Mouse (Mus musculus) embryonic facial prominence, embryonic 12.5 days (tissue): ENCODE data around the gene Fgd5. TPM values are rescaled to one million over a fixed set of nuclear protein-coding genes. Genes with fewer than 3 reads are reported as not detected.
A peak's percentile ranks its signal among the peaks of the same experiment; 100 is the strongest.
"Not testable (repeated sequence)": the region's sequence is repeated elsewhere in the genome, so short reads cannot be mapped to it uniquely, and the experiment has no call there.

Experiments
- ATAC-seq: fragments of 200-750 bp; cut with Nextera tagmentation; 2 replicates; pipeline ENCODE4 v1.8.0; 2017; ENCODE audit not compliant: insufficient number of reproducible peaks, insufficient read depth, low FRiP score, low TSS enrichment
- H3K27ac ChIP-seq: fragments of 300-500 bp; sonication (generic); 2 replicates; pipeline ENCODE4 v1.5.1; 2016; ENCODE audit warnings: mild to moderate bottlenecking
- H3K27me3 ChIP-seq: fragments of 300-500 bp; sonication (generic); 2 replicates; pipeline ENCODE4 v1.6.1; 2016; ENCODE audit warnings: mild to moderate bottlenecking, moderate library complexity
- H3K36me3 ChIP-seq: fragments of 300-500 bp; sonication (generic); 2 replicates; pipeline ENCODE4 v1.6.1; 2016; ENCODE audit warnings: mild to moderate bottlenecking
- H3K4me1 ChIP-seq: fragments of 300-500 bp; sonication (generic); 2 replicates; pipeline ENCODE4 v1.6.1; 2016
- H3K4me2 ChIP-seq: fragments of 300-500 bp; sonication (generic); replicated peaks from 2 replicates; pipeline ENCODE4 v1.6.1; 2016; ENCODE audit warnings: mild to moderate bottlenecking, moderate library complexity
- H3K4me3 ChIP-seq: fragments of 300-500 bp; sonication (generic); 2 replicates; pipeline ENCODE4 v1.5.1; 2016; ENCODE audit warnings: mild to moderate bottlenecking
- H3K9ac ChIP-seq: fragments of 300-500 bp; sonication (generic); 2 replicates; pipeline ENCODE4 v1.6.1; 2016; ENCODE audit warnings: mild to moderate bottlenecking, moderate library complexity
- H3K9me3 ChIP-seq: fragments of 300-500 bp; sonication (generic); 2 replicates; pipeline ENCODE4 v1.6.1; 2016; ENCODE audit warnings: mild to moderate bottlenecking, moderate library complexity
- WGBS: fragments of 180-500 bp; shearing (Covaris S2); methylation state at CpG from one replicate; pipeline ENCODE4 v1.1.7; 2016; 5-methylcytosine and 5-hydroxymethylcytosine counted together
- polyA plus RNA-seq: library from polyadenylated mRNA; unstranded; fragments of >200 nt; fragmentation: Nextera tagmentation; extraction: Ambion mirVana; gene quantifications from 2 replicates; pipeline ENCODE4 v1.2.1, GENCODE M21; 2016

Fgd5 gene
- polyA plus RNA-seq, 1 experiment from 2014 or later, result 10.2 TPM

DNA sequence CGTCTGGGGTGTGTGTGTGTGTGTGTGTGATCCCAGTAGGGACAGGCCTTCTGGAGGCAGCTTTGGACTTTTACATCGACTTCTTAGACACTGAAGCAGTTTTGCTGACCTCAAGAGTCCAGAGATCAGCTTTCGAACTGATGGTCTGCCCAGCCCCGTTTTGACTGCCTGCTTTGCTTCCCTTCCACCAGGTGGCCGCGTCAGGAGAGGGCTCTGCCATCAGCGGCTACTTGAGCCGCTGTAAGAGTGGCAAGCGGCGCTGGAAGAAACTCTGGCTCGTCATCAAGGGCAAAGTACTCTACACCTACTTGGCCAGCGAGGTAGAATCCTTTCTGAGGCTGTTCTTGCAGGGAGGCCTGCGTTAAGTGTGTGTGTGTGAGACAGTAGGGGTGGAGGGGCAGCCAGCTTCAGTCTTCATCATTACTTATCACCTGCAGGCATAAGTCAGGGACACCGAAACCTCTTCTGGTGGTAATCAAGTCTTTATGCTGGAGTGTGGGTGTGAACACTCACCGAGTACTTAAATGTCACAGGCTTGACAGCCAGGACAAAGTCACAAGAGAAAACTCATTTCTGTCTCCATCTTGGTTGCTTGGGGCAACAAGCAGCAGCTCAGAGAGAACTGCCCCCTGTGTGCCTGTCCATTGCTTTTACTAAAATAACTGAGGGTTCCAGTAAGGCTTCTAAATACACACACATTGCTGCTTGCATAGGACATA lies 92.6 kb downstream of the Fgd5 start:
- H3K9me3 ChIP-seq, result no peaks in the 10 kb centered on the region
- H3K36me3 ChIP-seq, result no peaks in the 10 kb centered on the region
- H3K27me3 ChIP-seq, result no peaks in the 10 kb centered on the region
- no peak for ATAC-seq
- no peak overlapping the region for H3K9ac ChIP-seq
- no peaks in the 10 kb centered on the region for H3K4me1 ChIP-seq
- H3K4me3 ChIP-seq, result no peak overlapping the region
- H3K27ac ChIP-seq, result no peak overlapping the region
- H3K4me2 ChIP-seq, result no peak overlapping the region
- 47% methylated on average over 15 of the region's 15 CpGs for WGBS

DNA sequence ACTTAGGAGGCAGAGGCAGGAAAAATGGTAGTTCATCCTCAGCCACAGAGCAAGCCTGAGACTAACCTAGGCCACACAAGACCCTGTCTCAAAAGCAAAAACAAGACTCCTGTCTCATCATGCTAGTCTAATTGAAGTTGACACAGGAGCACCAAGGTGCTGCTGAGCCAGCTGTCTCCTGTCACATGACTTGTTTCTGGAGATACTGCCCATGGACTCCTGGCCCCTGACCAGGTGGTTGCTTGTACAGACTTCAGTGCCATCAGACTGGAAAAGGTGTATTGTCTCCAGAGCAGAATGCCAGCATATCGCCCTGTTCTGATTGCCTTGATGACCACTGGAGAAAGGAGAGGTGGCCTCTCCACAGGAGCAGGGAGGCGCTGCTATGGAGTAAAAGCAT lies 102.1 kb downstream of the Fgd5 start:
- H3K27me3 ChIP-seq, result no peaks in the 10 kb centered on the region
- H3K4me3 ChIP-seq, result no peak overlapping the region
- WGBS, result 84% methylated on average over 2 of the region's 2 CpGs
- no peaks in the 10 kb centered on the region for H3K4me1 ChIP-seq
- H3K9ac ChIP-seq, result no peak overlapping the region
- H3K9me3 ChIP-seq, result no peaks in the 10 kb centered on the region
- H3K36me3 ChIP-seq, result no peaks in the 10 kb centered on the region
- no peak overlapping the region for H3K4me2 ChIP-seq
- no peak for ATAC-seq
- no peak overlapping the region for H3K27ac ChIP-seq

DNA sequence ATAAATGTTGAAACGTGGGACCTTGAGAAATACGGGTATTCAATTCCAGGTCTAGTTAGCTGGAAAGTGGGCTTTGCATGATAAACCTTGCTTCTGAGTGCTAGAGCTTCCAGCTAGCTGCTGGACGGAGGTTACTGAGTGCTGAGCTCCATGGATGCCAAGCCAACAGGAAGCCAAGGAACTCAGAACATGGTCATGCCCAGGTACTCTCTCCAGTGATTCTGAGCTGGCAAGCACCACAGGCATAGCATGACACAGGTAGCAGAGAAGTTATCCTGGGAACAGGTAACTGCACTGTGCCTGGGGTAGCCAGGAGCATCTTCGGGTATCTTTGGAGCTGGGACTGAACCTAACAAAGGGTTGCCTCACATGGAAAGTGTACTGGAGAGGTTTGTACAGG lies 104.1 kb downstream of the Fgd5 start:
- Histone ChIP-seq H3K4me2 (no peak overlapping the region), H3K9ac (no peak overlapping the region), H3K4me3 (no peak overlapping the region), H3K9me3 (no peaks in the 10 kb centered on the region), H3K4me1 (no peaks in the 10 kb centered on the region), H3K27ac (no peak overlapping the region), H3K27me3 (no peaks in the 10 kb centered on the region), H3K36me3 (no peaks in the 10 kb centered on the region)
- WGBS, result 81% methylated on average over 4 of the region's 4 CpGs
- ATAC-seq, result no peak

DNA sequence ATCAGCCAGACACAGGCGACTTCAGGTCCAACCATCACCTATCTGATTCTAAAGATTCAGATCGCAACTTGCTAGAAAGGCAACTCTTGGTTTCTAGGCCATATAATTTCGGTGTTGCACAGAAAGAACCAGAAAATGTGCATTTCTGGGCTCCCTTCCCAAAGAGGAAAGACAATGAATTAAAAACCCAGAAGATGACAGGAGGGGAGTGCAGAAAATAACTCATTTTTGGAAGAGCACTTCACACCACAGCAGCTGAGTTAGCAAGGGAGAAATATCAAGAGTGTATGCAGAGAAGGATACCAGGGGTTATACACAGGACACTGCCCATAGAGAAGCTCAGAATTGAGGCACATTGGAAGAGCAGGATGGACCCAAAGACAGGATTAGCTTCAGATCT lies 106.3 kb downstream of the Fgd5 start:
- Histone ChIP-seq H3K27ac (no peak overlapping the region), H3K4me1 (no peaks in the 10 kb centered on the region), H3K36me3 (no peaks in the 10 kb centered on the region), H3K9me3 (no peaks in the 10 kb centered on the region), H3K4me3 (no peak overlapping the region), H3K9ac (no peak overlapping the region), H3K4me2 (no peak overlapping the region), H3K27me3 (no peaks in the 10 kb centered on the region)
- no peak for ATAC-seq
- WGBS, result 86% methylated on average over 3 of the region's 3 CpGs

DNA sequence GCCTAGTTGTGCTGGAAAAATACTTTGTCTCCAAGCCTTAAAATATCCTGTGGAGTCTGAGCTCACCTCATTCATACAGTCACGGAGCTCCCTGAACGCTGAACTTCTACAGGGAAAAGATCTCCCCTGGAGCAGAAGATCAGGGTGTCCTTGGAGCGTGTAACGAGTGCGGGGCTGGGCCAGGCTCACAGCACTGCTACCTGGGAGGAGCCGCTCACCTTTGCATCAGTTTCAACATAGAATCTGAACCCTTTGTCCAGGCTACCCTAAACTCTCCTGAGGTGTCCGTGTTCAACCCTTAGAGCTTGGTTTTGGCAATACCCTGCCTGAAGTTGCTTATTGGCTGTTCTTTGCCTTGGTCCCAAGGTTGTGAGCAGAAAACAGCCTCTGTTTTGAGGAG lies 110.5 kb downstream of the Fgd5 start:
- not testable (repeated sequence) for H3K4me3 ChIP-seq, H3K9me3 ChIP-seq, H3K27me3 ChIP-seq, H3K36me3 ChIP-seq, H3K27ac ChIP-seq, H3K4me2 ChIP-seq, ATAC-seq, H3K9ac ChIP-seq
- WGBS, result 86% methylated on average over 7 of the region's 7 CpGs
- peaks cover 10% of the 10 kb centered on the region for H3K4me1 ChIP-seq

DNA sequence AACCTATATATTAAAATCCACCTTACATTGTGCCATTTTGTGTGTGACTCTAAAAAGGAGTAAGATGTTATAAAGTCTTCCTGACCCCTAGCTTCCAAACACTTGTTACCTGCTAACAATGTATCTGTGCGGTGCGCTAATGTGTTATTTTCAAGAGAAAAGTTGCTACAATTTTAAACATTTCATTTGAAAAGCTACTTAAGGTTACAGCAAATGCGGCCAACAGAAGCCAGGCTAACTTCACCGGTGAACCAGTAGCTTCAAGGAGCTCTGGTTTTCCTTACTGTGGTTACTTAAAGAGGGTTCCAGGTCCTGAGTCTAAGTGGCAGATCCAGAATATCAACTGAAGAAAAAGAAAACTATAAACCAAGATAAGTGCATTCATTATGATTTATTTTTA lies 111.3 kb downstream of the Fgd5 start:
- Histone ChIP-seq H3K36me3 (no peaks in the 10 kb centered on the region), H3K4me2 (peak overlapping the region; percentile 64; the same call in 1 of the 2 replicates), H3K4me1 (peaks cover 16% of the 10 kb centered on the region), H3K27me3 (no peaks in the 10 kb centered on the region), H3K9me3 (no peaks in the 10 kb centered on the region), H3K9ac (no peak overlapping the region), H3K27ac (no peak overlapping the region), H3K4me3 (no peak overlapping the region)
- WGBS, result 88% methylated on average over 4 of the region's 4 CpGs
- no peak for ATAC-seq

DNA sequence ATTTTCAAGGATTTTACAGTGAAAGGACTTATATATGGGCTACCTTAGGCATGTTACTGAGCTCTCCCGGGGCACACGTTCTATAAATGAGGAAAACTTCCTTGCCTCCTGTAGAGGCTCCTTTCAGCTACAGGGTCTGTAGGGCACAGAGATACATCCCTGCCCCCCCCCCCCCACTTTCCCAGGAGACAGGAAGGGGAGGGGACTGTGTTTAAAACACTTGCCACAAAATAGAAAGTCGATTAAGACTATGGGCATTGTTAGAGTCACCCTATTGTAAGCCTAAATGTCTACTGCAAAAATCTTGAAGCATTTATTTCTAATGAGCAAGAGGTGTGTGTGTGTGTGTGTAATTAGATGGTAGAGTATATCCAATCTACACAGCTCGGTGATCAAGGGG lies 111.8 kb downstream of the Fgd5 start:
- peaks cover 16% of the 10 kb centered on the region for H3K4me1 ChIP-seq
- H3K9me3 ChIP-seq, result no peaks in the 10 kb centered on the region
- no peak for ATAC-seq
- WGBS, result 4% methylated on average over 4 of the region's 4 CpGs
- H3K9ac ChIP-seq, result peak overlapping the region; percentile 99
- peak overlapping the region; percentile 64 for H3K4me2 ChIP-seq
- peak overlapping the region; percentile 71 for H3K4me3 ChIP-seq
- H3K27me3 ChIP-seq, result no peaks in the 10 kb centered on the region
- no peaks in the 10 kb centered on the region for H3K36me3 ChIP-seq
- peak overlapping the region; percentile 99 for H3K27ac ChIP-seq

DNA sequence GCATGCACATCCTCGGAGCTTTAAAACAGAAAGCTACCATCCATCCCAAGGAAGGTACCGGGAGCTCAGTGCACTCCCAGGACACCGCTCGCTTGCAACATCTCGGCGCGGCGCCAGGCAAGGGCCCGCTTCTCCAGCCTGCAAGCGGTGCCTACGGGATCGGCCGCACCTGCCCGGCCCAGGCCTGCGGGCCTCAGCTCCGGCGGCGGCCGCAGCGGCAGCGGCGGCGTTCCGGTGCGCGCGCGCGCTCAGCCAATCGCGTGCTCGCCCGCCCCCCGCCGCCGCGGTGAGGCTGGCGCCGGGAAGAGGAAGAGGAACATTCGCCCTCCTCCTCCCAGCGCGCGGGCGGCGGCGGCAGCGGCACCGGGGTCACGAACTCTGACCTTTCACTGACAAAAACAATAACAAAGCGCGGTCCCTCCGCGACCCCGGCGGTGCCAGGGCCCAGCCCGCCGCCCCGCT lies 112.5 kb downstream of the Fgd5 start, which contains the start of gene Nr2c2:
Nr2c2 (plus strand) TSS at position 261 of the 462 bp plus-strand sequence.
- WGBS, result under 1% methylated on average over 54 of the region's 58 CpGs
- Histone ChIP-seq H3K27ac (peak within 1 kb of the TSS; percentile 99), H3K27me3 (no peaks in the 10 kb centered on the region), H3K4me3 (peak within 1 kb of the TSS; percentile 71), H3K9ac (peak within 1 kb of the TSS; percentile 99), H3K9me3 (no peaks in the 10 kb centered on the region), H3K36me3 (no peaks in the 10 kb centered on the region), H3K4me1 (peaks cover 16% of the 10 kb centered on the region), H3K4me2 (peak within 1 kb of the TSS; percentile 64)
- 0 out of 2 replicates have a peak, but pooled peaks have one; percentile 15 for ATAC-seq

DNA sequence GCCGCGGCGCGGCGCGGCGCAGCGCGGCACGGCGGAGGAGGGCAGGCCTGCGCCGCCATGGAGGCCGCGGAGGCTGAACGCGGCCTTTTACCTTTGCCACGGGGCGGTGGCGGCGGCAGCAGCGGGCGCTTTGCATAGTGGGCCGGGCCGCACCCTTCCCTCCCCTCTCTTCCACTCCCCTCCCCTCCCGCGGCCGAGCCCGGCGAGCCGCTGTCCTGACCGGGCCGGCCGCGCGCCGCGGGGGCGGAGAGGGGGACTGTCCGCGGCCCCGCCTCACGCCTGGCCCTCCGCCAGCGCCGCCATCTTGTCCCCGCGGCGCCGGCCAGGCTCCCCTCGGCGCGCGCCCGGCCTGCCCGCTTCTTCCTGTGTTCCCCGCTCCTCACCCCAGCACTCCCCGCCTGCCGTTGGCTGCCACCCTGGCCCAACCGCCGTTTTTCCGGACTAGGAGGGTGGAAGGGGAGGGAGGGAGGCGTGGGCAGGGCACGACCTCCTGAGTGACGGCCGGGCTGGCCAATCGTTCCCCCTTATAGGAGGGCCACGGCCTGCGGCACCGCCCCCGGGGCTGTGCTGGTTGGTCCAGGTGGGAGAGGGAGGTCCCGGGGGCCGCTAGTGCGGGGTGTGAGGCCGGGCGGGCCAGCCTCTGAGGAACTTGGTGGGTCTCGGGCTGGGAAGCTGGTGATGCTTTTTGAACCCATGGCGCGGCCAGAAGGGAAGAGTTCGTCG lies 113.2 kb downstream of the Fgd5 start:
- peak overlapping the region; percentile 71 for H3K4me3 ChIP-seq
- under 1% methylated on average over 49 of the region's 81 CpGs for WGBS
- peak overlapping the region; percentile 64 for H3K4me2 ChIP-seq
- peak overlapping the region; percentile 99 for H3K9ac ChIP-seq
- no peaks in the 10 kb centered on the region for H3K36me3 ChIP-seq
- no peaks in the 10 kb centered on the region for H3K9me3 ChIP-seq
- H3K27ac ChIP-seq, result peak overlapping the region; percentile 99
- H3K27me3 ChIP-seq, result no peaks in the 10 kb centered on the region
- peak; percentile 99 for ATAC-seq
- peaks cover 16% of the 10 kb centered on the region for H3K4me1 ChIP-seq

DNA sequence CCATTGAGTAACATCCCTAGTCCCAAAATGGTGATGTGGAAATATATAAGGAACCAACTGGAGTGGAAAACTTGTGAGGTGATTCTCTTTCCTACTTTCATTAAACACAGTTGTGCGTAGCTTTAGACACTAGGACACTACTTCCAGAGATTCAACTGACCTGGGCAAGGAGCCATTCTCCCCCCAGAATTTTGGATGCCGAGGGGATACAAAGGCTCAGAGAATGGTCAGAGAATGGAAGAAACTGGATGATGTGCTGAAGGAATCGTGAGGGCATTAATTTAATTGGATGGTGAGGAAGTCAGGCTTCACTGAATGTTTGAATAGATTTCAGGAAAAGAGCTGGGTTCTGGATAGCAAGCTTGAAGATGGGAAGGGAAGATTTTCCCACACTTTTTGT lies 114.1 kb downstream of the Fgd5 start:
- Histone ChIP-seq H3K4me2 (peak overlapping the region; percentile 64), H3K27me3 (no peaks in the 10 kb centered on the region), H3K4me3 (peak overlapping the region; percentile 71), H3K9me3 (no peaks in the 10 kb centered on the region), H3K9ac (peak overlapping the region; percentile 99), H3K4me1 (peaks cover 16% of the 10 kb centered on the region), H3K36me3 (no peaks in the 10 kb centered on the region), H3K27ac (peak overlapping the region; percentile 99)
- 23% methylated on average over 3 of the region's 3 CpGs for WGBS
- ATAC-seq, result no peak

DNA sequence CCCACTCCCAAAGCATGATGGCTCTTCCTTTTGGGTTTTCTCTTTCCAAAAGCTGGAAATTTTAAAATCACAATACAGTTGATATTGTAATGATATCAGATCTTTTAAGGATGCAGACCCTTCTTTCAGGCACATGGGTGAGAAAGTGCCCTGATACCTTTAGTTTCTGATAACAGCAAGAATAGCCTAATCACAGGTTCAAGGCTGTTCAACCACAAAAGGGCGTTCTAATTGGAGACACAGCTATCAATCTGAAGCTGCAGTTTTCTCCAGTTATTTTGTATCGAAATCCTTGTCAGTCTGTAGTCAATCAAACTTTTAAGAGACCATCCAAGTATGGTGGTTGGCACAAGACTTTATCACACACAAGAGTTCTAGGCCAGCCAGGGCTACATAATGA lies 115.2 kb downstream of the Fgd5 start:
- no peaks in the 10 kb centered on the region for H3K36me3 ChIP-seq
- H3K9ac ChIP-seq, result no peak overlapping the region
- H3K4me2 ChIP-seq, result no peak overlapping the region
- no peaks in the 10 kb centered on the region for H3K27me3 ChIP-seq
- no peak overlapping the region for H3K4me3 ChIP-seq
- WGBS, result 82% methylated on average over 2 of the region's 2 CpGs
- no peak for ATAC-seq
- H3K4me1 ChIP-seq, result peaks cover 16% of the 10 kb centered on the region
- H3K27ac ChIP-seq, result no peak overlapping the region
- no peaks in the 10 kb centered on the region for H3K9me3 ChIP-seq
